Mouse (Mus musculus) erythroblast, adult 5-6 weeks (primary cell): Measurements from ENCODE around the gene Kctd10. TPM values are rescaled to one million over a fixed set of nuclear protein-coding genes. Genes with fewer than 3 reads are reported as not detected.

Experiments used
- ATAC-seq: replicated peaks from 2 replicates; pipeline ENCODE4 v1.8.0; 2016; ENCODE audit warnings: moderate number of reproducible peaks, mild to moderate bottlenecking, moderate TSS enrichment, inconsistent platforms; ENCODE audit not compliant: poor library complexity, low FRiP score, severe bottlenecking
- total RNA-seq, 2 experiments: library from RNA; stranded (forward) in 1 of 2; stranded (reverse) in 1 of 2; fragments of 150-400 nt in 1 of 2; fragments of 200-764, 138-1000 nt in 1 of 2; gene quantifications; 2 replicates each; pipeline versions ENCODE4 v1.2.3 to v1.2.4; 2015 to 2017; ENCODE audit warnings: low replicate concordance in 2 of 2

The Kctd10 gene
- 5.2 and 7.3 TPM in 2 replicates for total RNA-seq (2015; ENCODE audit: low replicate concordance)
- total RNA-seq (2017; ENCODE audit: low replicate concordance) = 10.6 and 15.4 TPM in 2 replicates

DNA sequence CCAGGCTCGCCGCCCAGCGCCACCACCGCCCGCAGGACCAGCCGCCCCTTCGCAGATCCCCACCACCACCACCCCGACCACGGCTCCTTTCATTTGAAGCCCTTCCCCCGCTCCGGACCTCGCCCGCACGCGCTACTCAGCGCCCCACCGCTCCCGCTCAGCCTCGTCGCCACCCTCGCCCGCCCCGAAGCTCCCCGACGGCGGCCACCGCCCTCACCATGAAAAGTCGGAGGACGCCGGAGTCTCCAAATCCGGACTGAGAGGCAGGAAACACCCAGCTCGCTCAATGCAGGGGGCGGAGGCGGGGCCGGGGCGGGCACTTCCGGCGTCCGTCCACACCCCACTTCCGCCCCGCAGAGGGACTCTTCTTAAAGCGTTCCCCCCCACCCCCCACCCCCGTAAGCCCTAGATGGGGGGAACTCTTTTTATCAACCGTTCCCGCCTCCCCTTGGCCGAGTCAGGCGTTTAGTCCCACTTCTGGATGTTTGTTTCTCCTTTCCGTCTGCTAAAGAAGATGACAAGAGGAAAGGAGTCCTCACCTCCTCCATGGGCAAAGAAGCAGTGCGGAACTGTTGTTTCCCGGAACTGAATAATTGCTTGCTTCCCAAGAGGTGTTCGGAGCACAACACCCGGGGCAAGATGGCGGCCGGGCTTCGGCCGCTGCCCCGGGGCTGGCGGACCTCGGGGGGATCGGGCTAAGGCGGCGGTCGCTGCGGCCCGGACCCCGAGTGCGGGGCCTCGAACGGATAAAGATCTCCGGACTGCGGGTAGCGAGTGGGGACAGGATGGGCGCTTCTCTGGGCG, at the start of gene Kctd10, which contains the start of gene Ube3b:
TSS of gene Kctd10 (minus strand) at position 300 of the 804 bp plus-strand sequence.
TSS of gene Ube3b (plus strand) at position 399 of the 804 bp plus-strand sequence.
- peak; percentile 90 for ATAC-seq

DNA sequence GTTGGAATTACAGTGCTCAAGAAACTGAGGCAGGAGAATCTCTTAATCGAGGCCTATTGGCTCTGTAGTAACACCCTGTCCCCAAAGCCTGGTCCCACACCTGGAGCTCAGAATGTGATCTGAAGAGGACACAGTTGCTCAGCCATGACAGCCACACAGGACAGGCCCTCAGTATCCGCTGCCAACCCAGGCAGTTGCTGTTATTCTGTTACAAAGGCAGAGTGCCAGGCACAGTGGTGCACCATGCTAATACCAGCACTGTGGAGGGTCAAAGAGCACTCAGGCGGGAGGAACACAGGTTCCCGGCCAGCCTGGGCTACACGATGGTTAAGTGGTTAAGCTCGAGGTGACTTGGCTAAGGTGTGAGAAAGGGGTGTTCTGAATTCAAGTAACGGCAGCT, 49.5 kb upstream of the Kctd10 start:
- no peak for ATAC-seq

DNA sequence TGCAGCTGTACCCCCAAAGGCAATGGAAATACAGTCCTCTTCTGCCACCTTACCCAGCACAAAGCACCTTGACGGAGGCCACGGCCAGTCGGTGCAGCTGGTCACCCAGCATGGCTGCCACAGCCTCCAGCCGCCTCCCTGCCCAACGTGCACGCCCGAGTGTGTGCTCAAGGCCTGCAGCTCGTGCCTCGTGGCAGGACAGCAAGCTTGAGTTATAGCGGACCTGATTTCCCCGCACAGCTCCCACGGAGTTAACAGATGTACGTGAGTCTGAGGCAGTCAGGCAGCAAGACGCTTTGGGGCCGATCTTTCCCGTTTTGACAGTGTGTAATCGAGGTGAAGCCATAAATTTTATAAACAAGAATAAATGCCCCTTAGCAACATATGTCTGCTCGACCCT, 48.3 kb upstream of the Kctd10 start:
- no peak for ATAC-seq

DNA sequence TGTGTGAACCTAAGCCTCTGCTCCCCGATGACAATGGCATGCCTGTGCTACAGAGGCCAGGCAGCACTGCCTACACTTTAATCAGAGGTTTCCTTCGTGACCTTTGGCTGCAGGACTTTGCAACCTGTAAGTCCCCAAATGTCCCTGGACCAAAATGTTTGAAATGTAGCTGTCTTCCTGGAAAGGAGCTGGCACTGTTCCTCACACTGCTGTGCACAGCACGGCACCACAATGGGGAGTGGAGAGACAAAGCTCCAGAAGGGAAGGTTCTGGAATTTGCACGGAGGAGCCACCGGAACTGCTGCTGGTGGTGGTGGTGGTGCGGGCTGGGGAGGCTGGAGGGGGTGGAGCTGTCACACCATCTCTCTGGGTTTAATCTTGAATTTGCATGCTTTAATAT, 46.4 kb upstream of the Kctd10 start:
- ATAC-seq = no peak

DNA sequence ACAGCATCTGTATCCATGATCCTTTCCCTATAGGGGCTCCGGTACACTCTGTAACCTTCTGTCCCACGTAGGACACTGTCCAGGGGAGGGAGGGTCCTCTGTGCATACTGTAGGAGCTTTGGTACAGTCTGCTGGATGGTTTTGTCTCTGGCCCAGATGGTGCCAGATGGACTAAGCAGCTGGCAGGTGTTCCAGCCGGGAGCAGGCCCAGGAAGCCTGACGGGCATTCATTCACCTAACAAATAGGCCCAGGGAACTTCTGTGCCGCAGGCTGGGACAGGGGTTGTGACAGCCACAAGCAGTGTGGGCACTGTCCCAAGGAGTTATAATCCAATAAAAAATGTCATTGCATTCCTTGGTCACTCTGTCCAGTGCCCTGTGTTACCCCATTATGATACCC, 43.7 kb upstream of the Kctd10 start:
- no peak for ATAC-seq

DNA sequence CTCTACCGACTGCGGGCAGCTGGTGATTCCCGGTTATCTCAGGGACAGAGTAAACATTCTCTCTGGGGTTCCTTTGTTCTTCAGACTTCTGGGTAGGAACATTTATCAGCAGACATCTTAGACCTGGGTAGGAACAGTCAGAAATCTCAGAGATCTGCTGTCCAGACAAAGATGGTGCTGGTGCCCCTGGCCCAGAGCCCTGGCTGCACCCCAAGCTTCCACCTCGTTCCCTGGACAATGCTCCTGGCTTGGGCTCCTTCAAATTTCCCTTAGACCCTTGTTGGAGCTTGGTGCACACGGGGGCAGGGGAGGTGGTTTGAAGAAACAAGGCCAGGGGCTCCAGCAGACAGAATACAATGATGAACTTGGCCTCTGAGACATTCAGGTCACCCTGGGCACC, 42.3 kb upstream of the Kctd10 start:
- no peak for ATAC-seq

DNA sequence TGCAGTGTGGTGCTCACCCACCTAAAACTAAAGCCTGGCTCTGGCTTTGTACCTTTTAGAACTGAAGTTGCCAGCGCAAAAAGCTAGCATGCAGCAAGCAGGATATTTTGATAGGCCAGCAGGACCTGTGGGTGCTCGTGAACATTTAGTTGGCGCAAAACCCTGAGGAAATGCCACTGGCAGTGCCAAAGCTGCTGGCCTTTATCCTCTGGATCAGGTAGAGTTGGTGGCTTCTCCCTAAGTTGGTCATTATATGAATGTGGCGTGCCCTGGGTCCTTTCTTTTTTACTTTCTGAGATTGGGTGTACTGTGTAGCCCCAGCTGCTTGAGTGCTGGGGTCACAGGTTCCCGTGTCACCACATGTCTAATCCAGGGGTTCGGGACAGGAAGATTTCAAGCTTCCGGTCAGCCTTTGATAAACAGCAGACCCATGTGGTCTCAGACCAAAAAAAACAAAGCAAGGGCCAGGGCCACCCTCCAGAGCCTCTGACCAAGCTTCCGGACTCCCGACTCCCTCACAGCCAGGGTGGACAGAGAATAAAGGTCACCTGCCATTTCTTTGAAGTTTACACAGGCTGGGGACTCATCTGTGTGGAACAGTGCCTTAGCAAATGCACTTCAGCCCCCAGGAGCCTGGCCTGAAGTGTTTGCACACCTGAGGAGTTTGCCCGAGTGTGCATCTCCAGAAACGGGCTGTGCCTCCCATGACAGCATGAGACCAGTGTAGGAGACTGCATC, 41.4 kb upstream of the Kctd10 start:
- ATAC-seq = no peak

DNA sequence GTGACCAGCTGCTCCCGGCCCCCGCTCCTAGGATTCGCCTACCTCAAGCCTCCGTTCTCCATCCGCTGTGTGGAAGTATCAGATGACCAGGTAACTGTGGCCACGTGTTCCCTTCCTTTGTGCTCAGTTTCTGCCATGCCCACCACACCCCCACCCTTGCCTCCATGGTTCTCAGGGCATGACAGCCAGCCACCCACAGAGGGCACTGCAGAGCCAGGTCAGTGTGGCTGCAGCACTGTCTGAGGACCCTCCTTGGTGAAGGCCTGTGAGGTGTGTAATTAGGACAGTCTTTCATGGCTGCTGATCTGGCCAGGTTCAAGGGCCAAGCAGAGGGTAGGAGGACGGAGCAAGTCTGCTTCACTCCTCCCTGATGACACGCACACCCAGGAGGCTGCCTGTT, 38.2 kb upstream of the Kctd10 start:
- ATAC-seq = no peak

DNA sequence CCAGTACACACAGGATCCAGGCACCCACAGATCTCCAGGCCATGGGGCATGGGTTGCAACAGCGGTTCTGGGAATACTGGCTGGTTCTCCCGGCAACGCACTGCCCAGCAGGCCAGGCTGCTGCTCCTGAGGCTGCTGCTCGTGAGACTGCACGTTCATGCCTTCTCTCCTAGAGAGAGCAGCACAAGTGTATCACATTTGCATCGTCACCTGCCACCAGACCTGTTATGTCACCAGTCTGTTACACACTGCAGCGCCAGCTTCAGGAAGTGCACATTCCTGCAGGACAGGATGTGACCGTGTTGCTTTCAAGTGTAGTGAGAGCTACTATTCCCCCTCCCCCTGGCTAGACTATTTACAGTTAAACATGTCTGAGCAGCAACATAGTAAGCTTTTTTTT, 36.5 kb upstream of the Kctd10 start:
- no peak for ATAC-seq

DNA sequence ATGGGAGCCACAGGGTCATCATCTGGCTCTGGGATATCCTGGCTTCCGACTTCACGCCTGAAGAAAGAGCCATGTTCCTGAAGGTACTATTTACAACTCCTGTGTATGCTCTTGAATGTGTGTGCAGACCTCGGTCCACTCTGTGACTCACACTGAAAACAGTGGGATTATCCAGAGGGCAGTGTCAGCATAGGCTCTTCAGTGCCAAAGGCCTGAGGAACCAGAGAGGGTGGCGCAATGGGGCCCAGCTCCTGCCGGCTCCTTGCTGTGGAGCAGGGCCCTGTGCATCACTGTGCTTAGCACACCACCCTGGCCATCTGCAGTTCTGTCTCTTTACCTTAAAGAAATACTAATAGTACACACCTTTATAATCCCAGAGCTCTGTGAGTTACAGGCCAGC, 35.3 kb upstream of the Kctd10 start:
- ATAC-seq = no peak

DNA sequence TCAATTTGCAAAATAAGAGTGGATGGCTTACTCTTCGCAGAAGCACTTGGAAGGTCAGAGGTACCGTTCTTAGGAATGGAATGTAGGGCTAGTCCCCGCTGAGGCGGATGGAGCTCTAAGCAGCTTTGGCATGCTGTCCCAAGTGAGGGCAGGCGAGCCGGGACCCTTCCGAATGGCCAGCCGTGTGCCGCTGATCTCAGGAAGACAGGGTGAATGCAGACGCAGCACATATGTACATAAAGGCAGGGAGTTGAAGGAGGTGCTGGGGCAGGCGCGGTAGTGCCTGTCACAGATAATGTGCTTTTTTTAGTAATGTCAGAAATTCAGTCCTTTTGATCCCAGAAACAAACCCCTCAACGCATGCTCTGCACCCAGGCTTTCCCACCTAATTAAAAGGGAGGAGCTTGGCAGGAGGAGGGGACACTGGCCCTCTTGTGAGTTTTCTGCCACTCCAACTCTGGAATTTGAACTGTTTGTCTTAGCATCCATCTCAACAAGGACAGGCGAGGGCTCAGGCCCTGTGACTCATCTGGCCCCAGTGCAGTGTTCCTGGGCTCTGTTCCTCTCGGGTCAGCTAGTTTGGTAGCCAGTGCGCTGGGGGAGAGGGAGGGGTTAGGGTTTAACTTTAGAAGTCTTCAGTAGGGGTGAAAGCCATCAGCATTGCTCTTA, 32.9 kb upstream of the Kctd10 start:
- ATAC-seq = no peak

DNA sequence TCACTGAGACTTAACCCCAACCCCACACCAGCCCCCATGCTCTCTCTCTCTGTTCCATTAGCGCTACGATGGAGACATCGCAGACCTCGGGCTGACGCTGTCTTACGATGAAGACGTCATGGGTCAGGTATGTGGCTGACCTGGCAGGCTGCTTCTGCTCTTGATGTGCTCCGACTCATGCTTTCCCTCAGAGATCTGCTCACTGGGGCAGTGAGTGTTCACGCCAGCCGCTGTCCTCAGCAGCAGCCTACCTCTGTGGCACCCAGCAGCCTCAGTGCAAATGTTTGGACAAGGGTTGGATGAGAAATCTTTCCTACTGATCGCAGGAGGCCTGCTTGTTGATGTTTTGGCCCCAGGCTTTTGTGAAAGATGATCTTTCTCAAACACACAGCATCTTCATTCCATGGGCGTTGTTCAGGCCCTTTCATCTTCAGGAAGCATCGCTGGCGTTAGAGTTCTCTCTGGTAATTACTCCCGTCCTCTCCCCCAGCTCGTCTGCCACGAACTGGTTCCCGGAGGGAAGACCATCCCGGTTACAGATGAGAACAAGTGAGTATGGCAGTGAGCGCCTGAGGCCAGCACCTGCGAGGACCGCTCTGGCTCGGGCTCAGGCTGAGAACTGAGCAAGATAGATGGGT, 32.2 kb upstream of the Kctd10 start:
- ATAC-seq = no peak

DNA sequence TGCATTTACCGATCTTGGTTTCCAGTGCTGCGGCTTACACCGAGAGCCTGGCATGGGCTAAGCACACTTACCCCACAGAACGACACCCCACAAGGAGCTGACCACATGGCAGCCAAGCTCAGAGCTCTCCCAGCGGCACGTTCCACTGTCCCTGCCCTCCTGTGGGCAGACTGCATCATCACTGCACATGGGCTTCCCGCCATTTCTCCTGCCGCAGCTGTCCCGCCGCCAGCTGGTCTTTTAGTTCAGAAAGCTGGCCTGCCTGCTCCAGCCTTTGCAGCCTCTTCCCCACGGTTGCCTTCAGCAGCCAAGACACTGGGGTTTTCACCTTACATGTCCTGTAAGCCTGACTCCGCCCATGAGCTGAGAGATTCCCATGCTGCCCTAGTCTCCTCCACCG, 30.1 kb upstream of the Kctd10 start:
- no peak for ATAC-seq

DNA sequence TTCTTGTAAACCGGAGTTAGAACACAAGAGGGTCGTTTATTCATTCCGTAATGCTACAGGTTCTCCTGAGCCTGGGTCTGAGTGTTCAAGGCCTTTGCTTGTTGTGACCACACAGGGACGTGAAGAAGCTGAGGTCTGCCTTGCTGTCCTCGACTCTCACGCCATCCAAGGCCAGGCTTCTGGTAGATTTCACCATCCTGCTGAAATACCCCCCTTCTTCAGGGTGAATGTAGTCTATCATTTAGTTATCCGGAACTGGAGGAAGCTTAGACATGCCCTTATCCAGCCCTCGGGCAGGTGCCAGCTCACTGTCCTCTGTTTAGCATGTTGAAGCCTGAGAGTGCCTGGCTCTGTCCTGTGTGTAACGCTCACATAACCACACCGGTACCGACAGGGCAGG, 28.5 kb upstream of the Kctd10 start:
- no peak for ATAC-seq

DNA sequence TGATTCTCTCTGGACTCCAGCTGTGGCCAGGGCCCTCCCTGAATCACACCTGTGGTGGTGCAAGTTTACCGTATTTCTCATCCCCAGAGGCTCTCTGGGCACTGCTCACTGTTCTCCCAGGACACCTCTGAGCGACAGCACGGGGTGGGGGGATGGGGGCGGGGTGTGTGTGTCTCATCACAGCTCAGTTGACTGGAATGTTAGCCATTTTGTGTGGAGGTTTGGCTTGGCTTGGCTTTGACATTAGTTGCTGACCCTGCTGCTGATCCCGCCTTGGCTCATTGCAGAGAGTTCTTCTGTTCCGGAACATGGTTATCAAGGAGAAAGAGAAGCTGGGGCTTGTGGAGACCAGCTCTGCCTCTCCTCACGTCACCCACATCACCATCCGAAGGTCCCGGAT, 27.5 kb upstream of the Kctd10 start:
- ATAC-seq = no peak

DNA sequence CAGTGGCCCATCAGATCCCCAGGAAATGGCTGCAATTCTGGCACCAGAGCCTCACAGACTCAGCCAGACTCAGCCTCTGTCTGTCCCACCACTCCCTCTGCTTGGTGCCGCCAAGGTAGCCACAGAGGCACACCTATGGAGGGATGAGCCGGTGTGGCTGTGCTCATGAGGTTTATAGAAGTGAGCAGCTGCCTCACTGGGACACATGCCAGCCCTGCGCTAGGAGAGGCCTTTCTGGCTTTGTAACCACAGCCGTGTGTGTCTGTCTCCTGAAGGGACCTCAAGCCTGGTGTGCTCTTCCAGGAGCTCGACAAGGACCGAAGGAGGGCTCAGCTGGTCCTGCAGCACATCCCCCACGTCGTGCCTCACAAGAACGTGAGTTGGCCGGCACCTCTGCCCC, 27.0 kb upstream of the Kctd10 start:
- ATAC-seq = no peak

DNA sequence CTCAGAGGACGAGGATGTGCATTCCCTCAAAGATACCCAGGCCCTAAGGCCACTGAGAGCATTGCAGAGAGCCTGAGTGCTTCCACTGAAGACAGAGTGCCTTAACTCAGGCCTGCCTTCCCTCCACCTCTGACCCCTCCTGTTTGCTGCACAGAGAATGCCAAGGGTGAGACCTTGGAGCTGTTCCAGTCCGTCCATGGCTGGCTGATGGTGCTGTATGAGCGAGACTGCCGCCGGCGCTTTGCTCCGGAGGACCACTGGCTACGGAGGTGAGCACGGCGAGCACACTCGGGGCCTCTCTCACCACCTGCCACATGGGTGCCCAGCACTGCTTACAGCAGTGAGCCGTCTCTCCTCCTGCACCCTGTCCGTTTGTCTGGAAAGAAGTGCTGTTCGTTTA, 26.3 kb upstream of the Kctd10 start:
- no peak for ATAC-seq

DNA sequence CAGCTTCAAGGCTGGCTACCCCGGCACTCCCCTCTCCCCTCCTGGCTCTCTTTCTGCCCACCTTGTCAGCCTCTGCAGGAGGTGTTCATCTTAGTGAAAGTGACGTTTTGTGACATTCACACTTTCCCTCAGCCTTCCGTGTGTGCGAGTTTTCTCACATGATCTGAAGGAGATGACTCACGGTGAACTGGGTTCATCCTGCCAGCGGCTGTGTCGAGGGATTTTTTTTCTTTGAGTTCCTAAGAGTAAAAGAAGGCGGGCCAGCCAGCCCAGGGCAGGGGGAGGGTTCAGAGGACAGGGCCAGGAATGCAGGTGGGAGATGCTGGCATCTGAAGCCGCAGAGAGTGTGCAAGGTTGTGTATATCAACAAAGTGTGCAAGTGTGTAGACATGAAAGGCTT, 12.9 kb upstream of the Kctd10 start:
- ATAC-seq = no peak

DNA sequence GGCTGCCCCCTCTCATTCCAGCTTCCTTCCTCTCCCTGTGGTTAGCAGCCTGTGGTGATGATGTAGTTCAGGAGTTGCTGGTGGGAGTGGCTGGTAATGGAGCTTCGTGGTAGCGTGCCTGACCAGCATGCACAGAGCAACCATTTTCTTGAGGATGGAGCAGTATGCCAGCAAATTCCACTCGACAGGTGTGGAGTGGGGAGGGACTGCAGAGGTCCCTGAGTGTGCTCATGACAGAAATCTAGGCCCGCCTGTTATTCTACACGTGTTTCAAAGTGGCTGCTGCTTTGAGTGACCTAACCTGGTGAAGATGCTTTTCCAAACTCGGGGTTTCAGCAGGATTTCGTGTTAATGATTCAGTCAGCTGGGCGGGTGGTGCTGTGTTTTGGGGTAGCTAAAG, 4.1 kb upstream of the Kctd10 start:
- no peak for ATAC-seq

DNA sequence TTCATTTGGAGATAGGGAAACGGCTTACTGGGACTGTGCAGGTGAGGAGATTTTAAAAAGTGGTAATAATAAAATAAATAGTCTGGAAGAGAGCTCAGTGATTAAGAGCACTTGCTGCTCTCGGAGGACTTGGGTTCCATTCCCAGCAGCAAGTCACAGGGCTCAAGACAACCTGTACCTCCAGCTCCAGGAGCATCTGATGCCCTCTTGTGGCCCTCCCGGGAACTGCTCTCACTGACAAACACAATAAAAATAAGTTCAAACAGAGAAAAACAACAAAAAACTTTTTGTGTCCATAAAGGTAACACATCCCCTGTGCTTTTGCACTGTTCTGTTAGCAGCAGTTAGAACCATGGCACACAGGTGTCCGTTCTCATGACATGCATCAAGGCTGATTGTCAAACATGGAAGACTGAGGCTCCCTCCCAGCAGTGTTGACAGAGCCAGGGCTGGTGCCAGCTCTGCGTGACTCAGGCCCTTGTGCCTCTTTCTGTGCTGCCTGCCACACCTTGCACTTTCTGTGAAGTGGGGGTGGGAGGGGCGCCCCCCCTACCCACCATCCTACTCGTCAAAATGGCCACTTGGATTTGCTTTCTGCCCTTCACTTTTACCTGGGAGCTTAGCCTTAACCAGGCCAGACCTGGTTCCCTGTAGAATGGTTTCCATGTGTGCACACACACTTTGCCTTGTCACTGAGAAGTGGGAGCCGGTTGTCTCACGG, 3.0 kb upstream of the Kctd10 start:
- no peak for ATAC-seq
